Mouse (Mus musculus) 3T3-L1 (cell line): Measurements from ENCODE around the gene Hist1h4f.
"Not testable (repeated sequence)": the region's sequence is repeated elsewhere in the genome, so short reads cannot be mapped to it uniquely, and the experiment has no call there.

ENCODE experiments used
- DNase-seq: peaks from one replicate; pipeline ENCODE4 v3.0.0-alpha.2; 2015; ENCODE audit warnings: low read depth, low spot score

The Hist1h4f gene

DNA sequence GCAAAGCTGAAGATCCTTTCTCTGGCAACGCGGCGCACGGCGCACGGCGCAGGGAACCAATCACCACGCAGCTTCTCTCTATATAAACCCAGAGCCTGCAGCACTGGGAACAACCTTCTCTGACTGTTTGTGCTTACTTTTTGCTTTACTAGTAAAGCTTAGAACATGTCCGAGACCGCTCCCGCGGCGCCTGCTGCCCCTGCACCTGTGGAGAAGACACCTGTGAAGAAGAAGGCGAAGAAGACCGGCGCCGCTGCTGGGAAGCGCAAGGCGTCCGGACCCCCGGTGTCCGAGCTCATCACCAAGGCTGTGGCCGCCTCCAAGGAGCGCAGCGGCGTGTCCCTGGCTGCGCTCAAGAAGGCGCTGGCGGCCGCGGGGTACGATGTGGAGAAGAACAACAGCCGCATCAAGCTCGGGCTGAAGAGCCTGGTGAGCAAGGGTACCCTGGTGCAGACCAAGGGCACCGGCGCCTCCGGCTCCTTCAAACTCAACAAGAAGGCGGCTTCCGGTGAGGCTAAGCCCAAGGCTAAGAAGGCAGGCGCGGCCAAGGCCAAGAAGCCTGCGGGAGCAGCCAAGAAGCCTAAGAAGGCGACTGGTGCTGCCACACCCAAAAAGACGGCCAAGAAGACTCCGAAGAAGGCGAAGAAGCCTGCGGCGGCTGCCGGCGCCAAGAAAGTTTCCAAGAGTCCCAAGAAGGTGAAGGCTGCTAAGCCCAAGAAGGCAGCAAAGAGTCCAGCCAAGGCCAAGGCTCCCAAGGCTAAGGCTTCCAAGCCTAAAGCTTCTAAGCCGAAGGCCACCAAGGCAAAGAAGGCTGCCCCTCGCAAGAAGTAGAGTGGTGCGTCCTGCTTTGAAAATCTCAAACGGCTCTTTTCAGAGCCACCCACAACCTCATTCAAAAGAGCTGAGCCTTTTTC is 3.7 kb upstream of the Hist1h4f start:
- DNase-seq = peak; percentile 93

DNA sequence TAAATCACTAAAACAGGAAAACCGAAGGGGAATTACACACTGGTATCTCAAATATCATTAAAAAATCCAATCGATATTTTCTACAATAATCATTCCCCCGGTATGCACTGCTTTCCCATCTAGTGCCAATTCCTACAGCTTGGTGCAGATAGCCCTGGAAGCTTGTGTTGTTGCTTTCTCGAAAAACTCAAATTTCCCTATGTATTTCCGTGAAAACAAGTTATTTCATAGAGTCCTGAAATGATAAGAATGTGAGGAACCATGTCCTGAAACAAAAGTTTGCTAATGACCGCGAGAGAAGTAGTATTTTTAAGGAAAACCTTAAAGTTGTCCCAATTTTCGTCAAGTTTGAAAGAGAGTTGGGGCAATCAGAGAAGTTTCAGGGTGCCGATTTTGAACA is 2.9 kb upstream of the Hist1h4f start:
- peak; percentile 46 for DNase-seq

DNA sequence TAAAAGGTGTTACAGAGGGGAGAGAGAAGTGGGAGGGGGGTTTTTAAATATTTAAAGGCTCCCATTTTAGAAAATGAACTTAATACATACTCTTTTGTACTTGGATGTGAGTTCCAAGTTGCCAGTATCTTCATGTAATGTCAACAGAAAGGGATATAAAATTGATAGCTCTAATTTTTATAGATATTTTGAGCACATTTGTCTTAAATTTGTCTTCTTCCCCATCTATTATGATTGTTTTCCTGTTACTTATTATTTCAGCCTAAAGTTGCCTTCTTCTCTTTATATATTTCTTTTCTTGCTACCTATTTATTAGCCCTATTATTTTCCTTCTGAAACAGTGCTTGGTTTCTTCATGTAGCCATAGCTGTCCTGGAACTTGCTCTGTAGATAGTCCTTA is 1.5 kb upstream of the Hist1h4f start, which contains the start of gene Hist1h1d:
Gene Hist1h1d (plus strand): TSS at position 301 of the 400 bp plus-strand sequence.
- DNase-seq = no peak

DNA sequence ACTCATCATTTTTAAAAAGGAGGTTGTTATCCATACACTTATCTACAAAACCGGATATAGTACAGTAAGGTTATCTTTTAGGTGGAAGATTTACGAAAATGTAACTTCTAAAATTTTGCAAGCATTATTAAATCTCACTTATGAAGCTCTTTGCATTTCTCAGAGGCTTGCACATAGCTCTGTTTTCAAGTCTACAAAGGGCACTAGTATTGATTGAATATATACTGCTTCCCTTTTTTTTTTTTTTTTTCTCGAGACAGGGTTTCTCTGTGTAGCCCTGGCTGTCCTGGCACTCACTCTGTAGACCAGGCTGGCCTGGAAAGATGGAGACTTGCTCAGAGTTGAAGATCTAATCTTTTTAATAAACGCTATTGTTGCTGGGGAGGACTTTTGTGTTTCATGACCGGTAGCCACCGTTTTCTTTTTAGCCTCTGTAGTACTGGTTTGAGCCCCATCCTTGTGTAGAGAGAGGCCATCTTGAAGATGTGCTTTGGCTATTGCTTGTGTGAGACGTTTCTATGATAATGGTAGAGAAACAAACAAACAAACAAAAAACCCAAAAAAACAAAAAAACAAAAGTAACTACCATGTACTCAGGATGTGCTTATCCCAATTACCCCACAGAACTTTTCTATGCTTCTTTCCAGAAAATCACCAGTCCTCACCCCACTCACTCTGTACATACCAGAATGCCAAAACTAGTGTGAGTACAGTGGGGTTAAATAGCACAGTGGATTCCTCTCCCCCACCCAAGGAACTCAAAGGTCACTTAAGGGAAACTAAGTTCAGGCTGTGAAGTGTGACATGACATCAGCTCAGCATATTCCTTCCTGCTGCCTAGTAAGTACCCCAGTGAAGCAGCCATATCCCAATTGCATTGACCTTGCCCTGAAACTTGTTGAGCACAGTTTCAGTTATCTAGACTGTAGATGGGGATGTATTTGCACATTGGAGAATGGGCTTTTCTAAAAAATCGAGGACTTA is 775 bp upstream of the Hist1h4f start:
- no peak for DNase-seq

DNA sequence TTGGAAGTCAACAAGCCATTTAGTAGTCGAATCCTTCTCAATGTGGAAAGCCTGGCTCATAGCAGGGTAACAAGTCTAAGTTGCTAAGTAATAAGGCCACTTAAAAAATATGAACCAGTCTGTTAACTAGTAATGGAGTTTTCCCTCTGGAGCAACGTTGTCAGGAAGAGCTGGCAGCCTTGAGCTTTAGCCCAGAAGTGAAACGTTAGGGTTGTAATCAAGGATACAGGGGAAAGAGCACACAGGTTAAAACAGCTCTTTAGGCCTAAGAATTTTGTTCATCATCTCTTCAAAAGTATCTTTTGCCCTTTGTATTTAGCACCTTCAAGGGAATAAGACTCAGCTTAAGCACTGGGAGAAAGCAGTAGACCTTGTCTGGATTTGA is 695 bp downstream of the Hist1h4f start:
- DNase-seq = peak; percentile 69

DNA sequence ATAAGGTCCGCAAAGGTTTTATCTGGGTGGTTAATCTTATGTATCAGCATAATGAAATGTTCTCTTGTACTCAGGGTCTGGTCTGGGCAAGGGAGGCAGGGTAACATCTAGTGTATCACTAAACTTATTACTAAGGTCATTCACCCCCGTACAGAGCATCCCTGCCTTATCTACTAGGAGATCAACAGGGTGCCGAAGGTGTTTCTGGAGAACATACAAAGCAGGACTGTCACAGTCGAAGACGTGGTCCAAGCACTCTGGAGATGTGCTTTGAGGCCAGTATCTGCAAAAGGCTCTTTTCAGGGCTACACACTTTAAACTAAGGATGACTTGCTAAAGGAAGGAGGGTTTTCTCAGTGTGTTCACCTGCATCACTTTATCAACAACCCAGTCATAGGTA is 4.8 kb downstream of the Hist1h4f start:
- no peak for DNase-seq

DNA sequence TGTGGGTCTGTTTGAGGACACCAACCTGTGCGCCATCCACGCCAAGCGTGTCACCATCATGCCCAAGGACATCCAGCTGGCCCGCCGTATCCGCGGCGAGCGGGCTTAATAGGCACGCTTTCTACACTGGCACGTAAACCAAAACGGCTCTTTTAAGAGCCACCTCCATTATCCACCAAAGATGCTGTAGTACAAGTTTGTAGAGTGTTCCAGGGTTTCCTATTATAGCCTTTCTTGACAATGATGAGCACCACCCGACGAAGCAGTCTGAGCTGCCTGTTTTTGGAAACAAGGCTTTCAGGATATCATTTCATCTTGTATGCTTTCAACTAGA is 6.7 kb downstream of the Hist1h4f start:
- not testable (repeated sequence) for DNase-seq

DNA sequence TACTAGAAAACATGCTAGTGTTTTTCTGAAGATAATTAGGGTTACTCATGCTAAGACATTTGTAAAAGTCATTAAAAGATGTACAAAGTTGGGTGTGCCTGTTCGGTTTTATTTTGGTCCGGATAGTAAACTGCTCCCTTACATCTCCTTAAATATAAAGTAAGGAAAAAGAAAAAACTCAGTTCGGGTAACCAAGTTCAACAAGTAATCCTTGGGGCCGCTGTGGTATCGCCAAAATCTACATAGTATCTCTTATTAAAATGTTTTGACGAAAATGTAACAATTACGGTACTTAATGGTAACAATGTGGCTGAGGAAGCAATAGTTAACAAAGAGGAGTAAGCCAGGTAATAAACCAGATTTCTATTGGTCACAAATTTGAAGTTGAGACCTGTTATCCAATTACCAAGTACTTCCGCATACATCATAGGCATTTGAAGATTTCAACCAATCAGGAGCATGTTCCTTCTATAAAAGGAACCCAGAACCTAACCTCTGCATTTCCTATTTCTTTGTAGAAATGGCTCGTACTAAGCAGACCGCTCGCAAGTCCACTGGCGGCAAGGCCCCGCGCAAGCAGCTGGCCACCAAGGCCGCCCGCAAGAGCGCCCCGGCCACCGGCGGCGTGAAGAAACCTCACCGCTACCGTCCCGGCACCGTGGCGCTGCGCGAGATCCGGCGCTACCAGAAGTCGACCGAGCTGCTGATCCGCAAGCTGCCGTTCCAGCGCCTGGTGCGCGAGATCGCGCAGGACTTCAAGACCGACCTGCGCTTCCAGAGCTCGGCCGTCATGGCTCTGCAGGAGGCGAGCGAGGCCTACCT is 7.3 kb downstream of the Hist1h4f start, which contains the start of gene Hist1h3f:
Gene Hist1h3f (plus strand): TSS at position 88 of the 822 bp plus-strand sequence.
- peak; percentile 96 for DNase-seq

DNA sequence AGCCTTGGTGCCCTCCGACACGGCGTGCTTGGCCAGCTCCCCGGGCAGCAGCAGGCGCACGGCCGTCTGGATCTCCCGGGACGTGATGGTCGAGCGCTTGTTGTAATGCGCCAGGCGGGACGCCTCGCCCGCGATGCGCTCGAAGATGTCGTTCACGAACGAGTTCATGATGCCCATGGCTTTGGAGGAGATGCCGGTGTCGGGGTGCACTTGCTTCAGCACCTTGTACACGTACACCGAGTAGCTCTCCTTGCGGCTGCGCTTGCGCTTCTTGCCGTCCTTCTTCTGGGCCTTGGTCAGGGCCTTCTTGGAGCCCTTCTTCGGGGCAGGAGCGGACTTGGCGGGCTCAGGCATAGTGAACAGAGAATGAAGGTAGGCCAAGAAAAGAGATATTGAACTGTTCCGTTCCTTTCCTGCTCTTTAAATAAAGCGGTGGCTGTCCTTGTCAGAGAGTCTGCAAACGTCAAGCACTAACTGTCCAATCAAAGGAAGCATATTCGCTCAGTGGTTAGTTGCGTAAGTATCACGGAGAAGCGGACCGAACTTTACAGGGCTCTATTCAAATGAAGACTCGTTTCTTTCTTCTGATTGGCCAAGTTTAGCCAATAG is 8.3 kb downstream of the Hist1h4f start, which contains the start of gene Hist1h2bh:
Gene Hist1h2bh (minus strand): TSS at position 394 of the 609 bp plus-strand sequence.
- peak; percentile 98 for DNase-seq

DNA sequence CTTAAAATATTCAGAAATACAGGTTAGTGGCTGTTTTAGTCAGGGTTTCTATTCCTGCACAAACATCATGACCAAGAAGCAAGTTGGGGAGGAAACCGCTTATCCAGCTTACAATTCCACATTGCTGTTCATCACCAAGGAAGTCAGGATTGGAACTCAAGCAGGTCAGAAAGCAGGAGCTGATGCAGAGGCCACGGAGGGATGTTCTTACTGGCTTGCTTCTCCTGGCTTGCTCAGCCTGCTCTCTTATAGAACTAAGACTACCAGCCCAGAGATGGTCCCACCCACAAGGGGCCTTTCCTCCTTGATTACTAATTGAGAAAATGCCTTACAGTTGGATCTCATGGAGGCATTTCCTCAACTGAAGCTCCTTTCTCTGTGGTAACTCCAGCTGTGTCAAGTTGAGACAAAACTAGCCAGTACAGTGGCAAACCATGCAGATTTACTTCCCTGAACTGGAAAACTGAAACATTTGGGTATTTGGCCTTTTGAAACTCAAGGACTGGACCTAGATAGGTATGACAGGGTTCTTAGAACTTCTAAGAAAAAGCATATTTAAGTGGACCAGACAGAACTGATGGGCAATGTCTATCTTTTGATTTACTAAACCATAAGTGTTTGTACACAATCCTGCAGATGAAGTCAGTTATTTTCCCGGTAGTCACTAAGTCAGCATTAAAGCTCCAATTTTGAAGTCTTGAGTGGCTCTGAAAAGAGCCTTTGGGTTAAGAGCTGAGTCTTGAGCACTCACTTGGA is 9.0 kb downstream of the Hist1h4f start:
- DNase-seq = peak; percentile 62

DNA sequence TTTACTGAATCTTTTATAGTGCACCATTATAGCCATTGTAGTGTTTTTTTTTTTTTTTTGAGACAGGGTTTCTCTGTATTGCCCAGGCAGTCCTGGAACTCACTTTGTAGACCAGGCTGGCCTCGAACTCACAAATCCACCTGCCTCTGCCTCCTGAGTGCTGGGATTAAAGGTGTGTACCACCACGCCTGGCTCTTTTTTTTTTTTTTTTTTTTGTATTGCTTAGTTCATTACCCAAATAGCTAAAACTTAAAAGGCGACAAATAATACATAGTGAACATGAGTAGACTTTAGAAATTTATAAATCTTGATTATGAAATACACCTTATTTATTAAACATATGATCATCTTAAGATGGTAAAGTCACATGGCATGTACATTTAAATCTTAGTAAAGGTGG is 10.0 kb downstream of the Hist1h4f start:
- no peak for DNase-seq

DNA sequence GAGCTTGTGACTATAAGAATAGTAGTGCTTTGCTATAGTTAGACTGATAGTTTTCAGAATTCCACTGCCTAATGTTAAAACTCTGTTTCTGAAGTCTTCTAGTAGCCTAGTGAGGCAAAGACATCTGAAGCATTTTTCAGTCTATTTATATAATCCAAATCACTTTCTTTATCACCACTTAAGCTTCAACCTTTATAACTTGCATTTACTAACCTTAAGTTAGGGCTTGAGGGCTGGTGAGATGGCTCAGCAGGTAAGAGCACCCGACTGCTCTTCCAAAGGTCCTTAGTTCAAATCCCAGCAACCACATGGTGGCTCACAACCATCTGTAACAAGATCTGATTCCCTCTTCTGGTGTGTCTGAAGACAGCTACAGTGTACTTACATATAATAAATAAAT is 11.6 kb downstream of the Hist1h4f start:
- not testable (repeated sequence) for DNase-seq

DNA sequence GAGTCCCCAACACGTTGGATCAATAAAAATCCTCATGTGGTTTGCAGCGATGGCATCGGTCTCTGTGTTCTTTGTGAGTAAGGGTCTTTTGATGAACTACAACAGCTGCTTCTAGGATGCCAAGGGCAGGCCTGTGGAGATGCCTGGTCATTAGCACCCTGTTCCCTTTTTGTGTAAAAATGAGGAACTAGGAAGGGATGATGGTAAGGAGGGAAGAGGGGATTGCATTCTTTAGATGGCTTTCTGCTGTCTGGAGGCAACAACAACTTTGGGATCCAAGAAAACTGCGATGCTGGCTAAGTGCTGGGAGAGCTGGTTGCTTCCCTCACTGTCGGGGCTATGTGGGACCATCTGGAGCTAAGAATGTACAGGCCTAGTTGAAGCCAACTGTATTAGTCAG is 13.2 kb downstream of the Hist1h4f start:
- no peak for DNase-seq

DNA sequence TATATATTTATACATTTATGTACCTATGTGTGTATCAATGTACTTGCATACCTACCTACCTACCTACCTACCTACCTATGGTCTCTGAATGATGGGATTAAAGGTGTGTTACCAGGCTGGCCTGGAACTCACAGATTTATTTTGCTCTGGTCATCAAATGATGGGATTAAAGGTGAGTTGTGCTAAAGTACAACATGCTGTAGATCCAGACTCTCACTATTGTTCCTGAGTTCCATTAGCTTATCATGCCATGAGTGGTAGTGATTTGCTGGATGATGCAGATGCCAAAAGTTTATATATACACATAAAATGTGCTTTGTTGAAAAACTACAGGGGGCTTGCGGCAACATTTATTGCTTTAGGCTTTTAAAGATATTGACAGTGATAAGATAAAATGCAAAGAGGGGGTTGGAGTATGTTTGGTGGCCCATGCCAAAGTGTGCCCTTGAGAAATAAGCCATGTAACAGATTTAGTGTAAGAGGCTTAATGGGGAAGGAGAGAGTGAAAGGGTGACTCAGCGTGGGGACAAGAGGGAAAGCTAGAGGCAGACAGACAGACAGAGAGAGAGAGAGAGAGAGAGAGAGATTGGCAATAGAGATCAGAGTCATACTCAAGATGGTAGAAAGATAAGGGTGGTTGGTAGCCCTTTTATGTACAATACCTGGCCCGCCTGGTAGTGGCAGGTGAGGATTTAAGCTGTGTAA is 14.3 kb downstream of the Hist1h4f start:
- DNase-seq = no peak

DNA sequence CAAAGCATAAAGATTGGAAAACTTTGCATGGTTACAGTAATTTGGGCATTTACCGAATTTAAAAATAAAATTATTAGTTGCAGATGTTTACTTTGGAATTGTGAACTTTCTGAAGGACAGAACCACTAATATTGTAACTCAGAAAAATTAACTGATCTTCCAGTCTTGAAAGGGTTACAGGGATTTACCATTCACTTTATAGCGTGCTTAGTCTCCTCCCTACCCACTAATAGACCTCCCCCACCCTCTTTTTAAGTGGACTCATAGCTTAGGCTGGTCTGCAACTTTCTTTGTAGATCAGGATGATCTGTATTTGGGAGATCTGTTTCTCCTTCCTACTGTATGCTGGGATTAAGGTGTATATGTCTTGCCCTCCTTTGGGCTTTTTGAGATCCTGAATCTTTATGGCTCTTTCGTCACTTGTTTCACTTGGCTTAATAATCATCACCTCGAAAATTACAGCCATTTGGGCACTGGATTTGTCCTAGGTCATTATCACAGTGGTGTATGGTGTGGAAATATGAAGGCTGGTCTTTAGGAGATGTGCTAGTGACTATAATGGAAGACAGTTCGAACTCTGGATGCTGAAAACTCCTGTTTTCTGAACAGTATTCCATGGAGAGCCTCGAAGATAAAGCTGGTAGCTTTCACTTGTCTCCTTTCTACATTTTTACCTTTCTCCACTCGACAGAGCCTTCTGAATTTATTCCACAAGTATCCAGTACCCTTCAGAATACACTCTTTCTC is 15.2 kb downstream of the Hist1h4f start:
- peak; percentile 63 for DNase-seq

DNA sequence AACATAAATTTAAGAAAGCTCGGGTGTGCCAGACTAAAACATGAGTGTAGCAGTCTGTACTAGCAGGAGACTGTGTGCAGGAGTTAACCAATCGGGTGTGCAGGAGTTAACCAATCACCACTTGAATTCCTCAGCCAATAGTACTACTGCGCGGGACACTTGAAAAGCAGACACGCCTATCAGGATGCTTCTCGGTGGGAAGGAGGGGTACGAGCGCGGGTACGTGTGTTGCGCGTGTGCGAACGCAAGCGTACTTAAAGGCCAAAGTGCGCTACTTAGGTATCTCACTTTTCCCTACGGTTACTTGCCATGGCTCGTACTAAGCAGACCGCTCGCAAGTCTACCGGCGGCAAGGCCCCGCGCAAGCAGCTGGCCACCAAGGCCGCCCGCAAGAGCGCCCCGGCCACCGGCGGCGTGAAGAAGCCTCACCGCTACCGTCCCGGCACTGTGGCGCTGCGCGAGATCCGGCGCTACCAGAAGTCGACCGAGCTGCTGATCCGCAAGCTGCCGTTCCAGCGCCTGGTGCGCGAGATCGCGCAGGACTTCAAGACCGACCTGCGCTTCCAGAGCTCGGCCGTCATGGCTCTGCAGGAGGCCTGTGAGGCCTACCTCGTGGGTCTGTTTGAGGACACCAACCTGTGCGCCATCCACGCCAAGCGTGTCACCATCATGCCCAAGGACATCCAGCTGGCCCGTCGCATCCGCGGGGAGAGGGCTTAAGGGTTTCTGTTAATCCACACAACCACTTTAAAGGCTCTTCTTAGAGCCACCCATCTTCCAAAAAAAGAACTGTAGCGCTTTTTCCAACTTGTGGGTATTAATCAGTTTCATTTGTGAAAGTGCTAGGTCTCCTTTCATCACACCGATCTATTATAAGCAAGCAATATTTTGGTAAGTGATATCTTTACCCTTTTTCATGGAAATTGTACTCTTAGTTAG is 16.0 kb downstream of the Hist1h4f start, which contains the start of gene Hist1h3g:
Gene Hist1h3g (plus strand): TSS at position 286 of the 939 bp plus-strand sequence.
- peak; percentile 98 for DNase-seq

DNA sequence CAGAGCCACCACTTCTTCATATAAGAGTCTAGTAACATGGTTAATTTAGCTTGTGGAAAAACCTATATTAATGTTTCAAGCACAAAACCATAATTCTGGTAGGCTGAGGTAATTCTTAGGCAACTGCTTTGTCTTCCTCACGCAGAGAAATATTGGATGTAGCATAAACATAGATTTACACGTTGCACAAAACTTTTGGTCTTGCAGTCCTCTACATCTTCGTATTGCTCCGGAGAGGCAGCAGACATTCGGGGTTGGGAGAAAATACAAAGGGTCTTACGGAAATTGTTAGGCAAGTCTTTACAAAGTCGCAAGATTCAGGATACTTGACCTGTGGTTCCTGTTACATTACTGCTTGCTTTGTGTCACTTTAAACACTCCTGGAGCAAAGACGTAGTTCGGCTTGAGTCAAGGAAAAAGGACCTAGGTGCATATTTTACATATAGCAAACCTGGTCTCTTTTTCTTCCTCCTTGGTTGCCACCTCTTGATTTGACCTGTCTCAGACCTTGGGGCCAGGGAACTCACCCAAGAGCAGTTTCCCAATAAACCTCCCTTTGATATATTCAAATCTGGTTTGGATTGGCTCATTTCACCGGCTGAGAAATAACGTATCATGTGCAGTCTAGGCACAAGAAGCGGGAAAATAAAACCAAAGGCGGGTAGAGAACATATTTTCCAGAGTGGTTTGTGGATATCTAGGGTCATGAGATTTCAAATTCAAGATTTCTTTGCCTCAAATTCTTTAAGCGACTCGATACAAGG is 16.9 kb downstream of the Hist1h4f start:
- peak; percentile 82 for DNase-seq
